ENCODE assay signal across 9 mouse cellular contexts in the genomic region with DNA sequence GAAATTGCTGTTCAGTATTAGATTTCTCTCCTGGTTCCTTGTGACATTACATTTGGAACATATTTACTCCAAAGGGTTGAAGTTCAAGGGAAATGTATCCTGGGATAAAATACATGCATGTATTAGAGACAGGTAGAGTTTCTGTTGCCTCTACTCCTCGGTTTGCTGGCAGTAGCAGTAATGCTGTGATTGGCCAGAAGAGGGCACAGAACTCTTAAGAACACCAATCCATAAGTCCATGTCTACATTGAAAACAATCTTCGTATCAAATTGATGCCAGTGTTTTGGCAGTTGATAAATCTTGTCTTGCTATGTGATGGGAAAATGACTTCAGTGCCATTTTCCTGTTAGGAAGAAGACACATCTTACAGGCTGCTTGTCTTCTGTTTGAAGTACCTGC.
DNase-seq lines count a peak whose midpoint lies in the region; ATAC-seq and TF ChIP-seq lines count a peak whose summit lies in the region.
"Had no signal": no experiment of that assay in that cellular context is flagged by ENCODE, and none has a peak within 500 bp of the region (broad histone marks: within the 10 kb centered on the region; RNA-seq: fewer than 3 reads in every experiment).

No protein-coding gene starts in this region.

- 44% methylated on average over 2 of the region's 2 CpGs for WGBS in cerebellum, adult 2 months

- peak; percentile 27 to 29 for DNase-seq in cerebellum, adult 2 months
- DNase-seq in left cerebral cortex, adult 18-20 months (ENCODE audit: low spot score in 2 of 2) = peak; percentile 47 to 59
- DNase-seq in left cerebral cortex, adult 8-10 months (ENCODE audit: low spot score in 2 of 2) = no peak
- DNase-seq in lung, postnatal 14 days = peak; percentile 50

- no peak for ATAC-seq in cerebellum, adult (ENCODE audit: insufficient number of reproducible peaks, low FRiP score, low TSS enrichment)
- ATAC-seq in common myeloid progenitor, adult 5-6 weeks (replicated peaks; ENCODE audit: low read depth, poor library complexity, severe bottlenecking) = 0 out of 2 replicates have a peak, but pooled peaks have one; percentile 39
- no peak for ATAC-seq in megakaryocyte progenitor cell, adult 5-6 weeks (replicated peaks; ENCODE audit: poor library complexity)
- no peak for ATAC-seq in inflammation-experienced regulatory T-cells, adult 6 months

- no peak overlapping the region for H3K27ac ChIP-seq in cerebellum, adult 2 months (ENCODE audit: insufficient read depth, low read length)
- H3K27ac ChIP-seq: lung, embryonic 15.5 days had no signal

- no peak for TF ChIP-seq CTCF in cerebellum, adult 2 months (IDR thresholded peaks at IDR 0.05; ENCODE audit: borderline replicate concordance, insufficient read depth, low read depth, low read length)

- no peaks in the 10 kb centered on the region for H3K27me3 ChIP-seq in cerebellum, adult 2 months (ENCODE audit: control insufficient read depth, insufficient read depth, low read length)
- H3K27me3 ChIP-seq: lung, embryonic 15.5 days had no signal

- no peaks in the 10 kb centered on the region for H3K4me1 ChIP-seq in cerebellum, adult 2 months (ENCODE audit: control insufficient read depth, insufficient read depth, low read length)

- TF ChIP-seq POLR2A in cerebellum, adult 2 months (IDR thresholded peaks at IDR 0.05; ENCODE audit: borderline replicate concordance, insufficient read depth, low read length) = no peak

- no peak overlapping the region for H3K4me3 ChIP-seq in cerebellum, adult 2 months (replicated peaks; ENCODE audit: insufficient read depth, low read depth, low read length)
- H3K4me3 ChIP-seq: lung, embryonic 15.5 days had no signal

Comparison
In these comparisons a context has a peak if more than half of its experiments do, and no peak if none do; other contexts are left out.
1. DNase-seq: peak in cerebellum, adult 2 months (2 of 2), left cerebral cortex, adult 18-20 months (2 of 2) and lung, postnatal 14 days (single experiment); none in left cerebral cortex, adult 8-10 months (0 of 2).